In genomic region chr13:74350435-74350906, GRCm38 (mm10) we compare ENCODE assay signal across 8 mouse cellular contexts. TPM values are rescaled to one million over a fixed set of nuclear protein-coding genes. Genes with fewer than 3 reads are reported as not detected.
A peak's percentile ranks its signal among the peaks of the same experiment; 100 is the strongest.
DNase-seq lines count a peak whose midpoint lies in the region; ATAC-seq lines count a peak whose summit lies in the region.

No protein-coding gene starts in this region.

- intact Hi-C loops in left cerebral cortex, postnatal 4 days (cut with DNase I) = no loop called here
- intact Hi-C loops in left cerebral cortex, postnatal 36 days (cut with DNase I) = no loop called here

- peaks cover 21% of the 10 kb centered on the region for H3K4me1 ChIP-seq in embryonic facial prominence, embryonic 10.5 days
- peaks cover 26% of the 10 kb centered on the region for H3K4me1 ChIP-seq in hindbrain, embryonic 13.5 days (replicated peaks)
- H3K4me1 ChIP-seq in midbrain, embryonic 10.5 days = peaks cover 21% of the 10 kb centered on the region

- no peaks in the 10 kb centered on the region for H3K27me3 ChIP-seq in embryonic facial prominence, embryonic 10.5 days (replicated peaks; ENCODE audit: low read depth, poor library complexity, severe bottlenecking)
- H3K27me3 ChIP-seq in hindbrain, embryonic 13.5 days = no peaks in the 10 kb centered on the region
- H3K27me3 ChIP-seq in midbrain, embryonic 10.5 days (ENCODE audit: low read depth, poor library complexity, severe bottlenecking) = no peaks in the 10 kb centered on the region

- peak overlapping the region; percentile 97 for H3K27ac ChIP-seq in embryonic facial prominence, embryonic 10.5 days (replicated peaks)
- H3K27ac ChIP-seq in hindbrain, embryonic 13.5 days = peak overlapping the region; percentile 86
- H3K27ac ChIP-seq in midbrain, embryonic 10.5 days (replicated peaks) = peak overlapping the region; percentile 97

- peak; percentile 71 for ATAC-seq in hindbrain, embryonic 13.5 days (ENCODE audit: low FRiP score)

- H3K9ac ChIP-seq in hindbrain, embryonic 13.5 days = peak overlapping the region; percentile 88

- peaks cover 33% of the 10 kb centered on the region for H3K36me3 ChIP-seq in embryonic facial prominence, embryonic 10.5 days (replicated peaks)
- H3K36me3 ChIP-seq in hindbrain, embryonic 13.5 days = peaks cover 15% of the 10 kb centered on the region
- peaks cover 29% of the 10 kb centered on the region for H3K36me3 ChIP-seq in midbrain, embryonic 10.5 days

- no peaks in the 10 kb centered on the region for H3K9me3 ChIP-seq in embryonic facial prominence, embryonic 10.5 days
- H3K9me3 ChIP-seq in hindbrain, embryonic 13.5 days = no peaks in the 10 kb centered on the region
- no peaks in the 10 kb centered on the region for H3K9me3 ChIP-seq in midbrain, embryonic 10.5 days (replicated peaks)

- peak overlapping the region; percentile 84 for H3K4me3 ChIP-seq in embryonic facial prominence, embryonic 10.5 days
- H3K4me3 ChIP-seq in hindbrain, embryonic 13.5 days = peak overlapping the region; percentile 76
- peak overlapping the region; percentile 82 for H3K4me3 ChIP-seq in midbrain, embryonic 10.5 days

- DNase-seq in left cerebral cortex, postnatal 4 days = peak; percentile 10
- DNase-seq in left cerebral cortex, postnatal 36 days (ENCODE audit: low spot score in 2 of 2) = no peak
- DNase-seq in embryonic facial prominence, embryonic 10.5 days (ENCODE audit: low spot score) = no peak
- no peak for DNase-seq in midbrain, embryonic 10.5 days (ENCODE audit: low spot score)
- no peak for DNase-seq in spleen, postnatal 14 days (ENCODE audit: low spot score in 2 of 2)
- no peak for DNase-seq in adrenal gland, postnatal 10 days
- DNase-seq in kidney, postnatal 36 days = no peak

- 2% methylated on average over 15 of the region's 15 CpGs for WGBS in embryonic facial prominence, embryonic 10.5 days
- WGBS in hindbrain, embryonic 13.5 days = 2% methylated on average over 15 of the region's 15 CpGs
- WGBS in midbrain, embryonic 10.5 days = 2% methylated on average over 15 of the region's 15 CpGs

- peak overlapping the region; percentile 62 for H3K4me2 ChIP-seq in hindbrain, embryonic 13.5 days

RNA-seq across cellular contexts. Expression of gene Ccdc127, which starts 0.4 kb away (rescaled TPM):
- total RNA-seq in left cerebral cortex, postnatal 4 days (2021) = 10 to 100 TPM; 53.1 to 57.0 TPM
- 10 to 100 TPM; 83.1 to 98.0 TPM for total RNA-seq in left cerebral cortex, postnatal 36 days (2021)
- polyA plus RNA-seq in embryonic facial prominence, embryonic 10.5 days (2016; fragmentation: Nextera tagmentation; extraction: Ambion mirVana) = 55.8 and 59.1 TPM in 2 replicates
- 50.7 and 50.9 TPM in 2 replicates for polyA plus RNA-seq in hindbrain, embryonic 13.5 days (2015; fragmentation: Nextera tagmentation; extraction: Ambion mirVana)
- polyA plus RNA-seq in midbrain, embryonic 10.5 days (2016; fragmentation: Nextera tagmentation; extraction: Ambion mirVana) = 56.1 and 59.6 TPM in 2 replicates
- total RNA-seq in adrenal gland, postnatal 10 days (2021) = 10 to 100 TPM; 46.7 to 48.4 TPM

RNA-seq across cellular contexts. Expression of gene Sdha, which starts 0.4 kb away (rescaled TPM):
- 100 to 1,000 TPM; 163 to 179 TPM for total RNA-seq in left cerebral cortex, postnatal 4 days (2021)
- 100 to 1,000 TPM; 287 to 333 TPM for total RNA-seq in left cerebral cortex, postnatal 36 days (2021)
- 252 and 254 TPM in 2 replicates for polyA plus RNA-seq in embryonic facial prominence, embryonic 10.5 days (2016; fragmentation: Nextera tagmentation; extraction: Ambion mirVana)
- 202 and 213 TPM in 2 replicates for polyA plus RNA-seq in hindbrain, embryonic 13.5 days (2015; fragmentation: Nextera tagmentation; extraction: Ambion mirVana)
- polyA plus RNA-seq in midbrain, embryonic 10.5 days (2016; fragmentation: Nextera tagmentation; extraction: Ambion mirVana) = 283 and 284 TPM in 2 replicates
- 1,000 to 10,000 TPM in 1 of 2 experiments, 100 to 1,000 TPM in 1; 887 to 1,000 TPM for total RNA-seq in adrenal gland, postnatal 10 days (2021)

RNA-seq across cellular contexts. Expression of gene Lrrc14b, which starts 13.3 kb away (rescaled TPM):
- total RNA-seq in left cerebral cortex, postnatal 4 days (2021) = not detected
- not detected for total RNA-seq in left cerebral cortex, postnatal 36 days (2021)
- not detected in 2 replicates for polyA plus RNA-seq in embryonic facial prominence, embryonic 10.5 days (2016; fragmentation: Nextera tagmentation; extraction: Ambion mirVana)
- not detected in 2 replicates for polyA plus RNA-seq in hindbrain, embryonic 13.5 days (2015; fragmentation: Nextera tagmentation; extraction: Ambion mirVana)
- polyA plus RNA-seq in midbrain, embryonic 10.5 days (2016; fragmentation: Nextera tagmentation; extraction: Ambion mirVana) = not detected in 2 replicates
- 1 to 10 TPM; 1.3 to 6.5 TPM for total RNA-seq in adrenal gland, postnatal 10 days (2021)

RNA-seq across cellular contexts. Expression of gene Pdcd6, which starts 33.1 kb away (rescaled TPM):
- total RNA-seq in left cerebral cortex, postnatal 4 days (2021) = 10 to 100 TPM; 67.6 to 70.7 TPM
- 10 to 100 TPM; 80.6 to 87.7 TPM for total RNA-seq in left cerebral cortex, postnatal 36 days (2021)
- polyA plus RNA-seq in embryonic facial prominence, embryonic 10.5 days (2016; fragmentation: Nextera tagmentation; extraction: Ambion mirVana) = 128 and 135 TPM in 2 replicates
- polyA plus RNA-seq in hindbrain, embryonic 13.5 days (2015; fragmentation: Nextera tagmentation; extraction: Ambion mirVana) = 119 and 123 TPM in 2 replicates
- polyA plus RNA-seq in midbrain, embryonic 10.5 days (2016; fragmentation: Nextera tagmentation; extraction: Ambion mirVana) = 118 and 124 TPM in 2 replicates
- 100 to 1,000 TPM; 114 to 122 TPM for total RNA-seq in adrenal gland, postnatal 10 days (2021)

RNA-seq across cellular contexts. Expression of gene Zfp72, which starts 40.2 kb away (rescaled TPM):
- 1 to 10 TPM; 6.1 to 6.7 TPM for total RNA-seq in left cerebral cortex, postnatal 4 days (2021)
- total RNA-seq in left cerebral cortex, postnatal 36 days (2021) = 1 to 10 TPM; 3.8 to 5.1 TPM
- polyA plus RNA-seq in embryonic facial prominence, embryonic 10.5 days (2016; fragmentation: Nextera tagmentation; extraction: Ambion mirVana) = 6.4 and 6.9 TPM in 2 replicates
- polyA plus RNA-seq in hindbrain, embryonic 13.5 days (2015; fragmentation: Nextera tagmentation; extraction: Ambion mirVana) = 5.8 and 6.5 TPM in 2 replicates
- polyA plus RNA-seq in midbrain, embryonic 10.5 days (2016; fragmentation: Nextera tagmentation; extraction: Ambion mirVana) = 3.9 and 5.1 TPM in 2 replicates
- 1 to 10 TPM; 3.1 to 3.2 TPM for total RNA-seq in adrenal gland, postnatal 10 days (2021)
